Mouse (Mus musculus): ENCODE measurements at regions not wholly inside any gene's neighbourhood (a gene's known extent, or its start where the extent isn't known, plus 50 kb on each side); places are given as distances from the start of the nearest gene placed in this dataset.

- peak; percentile 79 for TF ChIP-seq SMC3 (IDR thresholded peaks at IDR 0.05; ENCODE audit: low read depth, low read length)
- TF ChIP-seq SIN3A (IDR thresholded peaks at IDR 0.05; ENCODE audit: low read length) = 0 out of 2 replicates have a peak, but pooled peaks have one; percentile 4
- TF ChIP-seq JUND (conservative IDR thresholded peaks at IDR 0.05; ENCODE audit: low read depth, low read length) = no peak
- no peak for TF ChIP-seq ETS1 (conservative IDR thresholded peaks at IDR 0.05; ENCODE audit: low read depth, low read length)
- no peak for TF ChIP-seq GABPA (IDR thresholded peaks at IDR 0.05; ENCODE audit: insufficient replicate concordance, low read depth, low read length)
- TF ChIP-seq RCOR1 (conservative IDR thresholded peaks at IDR 0.05; ENCODE audit: low read depth, low read length) = no peak
- peak; percentile 96 for TF ChIP-seq RAD21 (IDR thresholded peaks at IDR 0.05; ENCODE audit: low read depth, low read length)
Observed at GRCm38 (mm10) chr4:8380711-8381338, 142.0 kb upstream of the Car8 start (continued).

- Histone ChIP-seq H3K9me3 (replicated peaks; ENCODE audit: low read length) (no peaks in the 10 kb centered on the region), H3K9ac (ENCODE audit: insufficient read depth, low read depth) (no peak overlapping the region), H3K36me3 (replicated peaks in 1 of 2; ENCODE audit: control insufficient read depth in 1 of 2, insufficient read depth in 1 of 2, low read length in 1 of 2) (no peaks in the 10 kb centered on the region), H3K79me2 (replicated peaks; ENCODE audit: control insufficient read depth, extremely low read depth, insufficient read depth, poor library complexity, severe bottlenecking) (no peaks in the 10 kb centered on the region), H3K27me3 (replicated peaks) (no peaks in the 10 kb centered on the region), H3K4me1 (ENCODE audit: control insufficient read depth in 1 of 2, insufficient read depth in 2 of 2) (no peaks in the 10 kb centered on the region), H3K4me3 (replicated peaks in 1 of 3; ENCODE audit: low read depth in 2 of 3, low read length in 2 of 3, poor library complexity in 1 of 3) (no peak overlapping the region), H3K27ac (ENCODE audit: insufficient read depth, low read depth) (no peak overlapping the region), H3K4me2 (ENCODE audit: insufficient read depth, low read depth, poor library complexity, severe bottlenecking) (no peak overlapping the region)
- DNase-seq (ENCODE audit: extremely low read depth) = no peak
- dilution Hi-C loops (cut with MboI; ENCODE audit: extremely low pct_ligation_motif_present, extremely low pct_unique_long_range_greater_than_20kb, low sequenced_read_pairs) (no loop called here), in situ Hi-C loops (cut with MboI; ENCODE audit: low pct_ligation_motif_present, low pct_unique_long_range_greater_than_20kb, low sequenced_read_pairs) (loop anchor here (25.0 kb wide), 4 partner anchors 188 to 1813 kb away; no protein-coding TSS in a partner anchor)
- TF ChIP-seq SMC3 (IDR thresholded peaks at IDR 0.05; ENCODE audit: low read depth, low read length) (no peak), TCF12 (IDR thresholded peaks at IDR 0.05; ENCODE audit: low read depth, low read length) (no peak), USF2 (conservative IDR thresholded peaks at IDR 0.05; ENCODE audit: low read depth, low read length) (no peak), ZC3H11A (IDR thresholded peaks at IDR 0.05; ENCODE audit: low read depth, low read length) (no peak), RCOR1 (conservative IDR thresholded peaks at IDR 0.05; ENCODE audit: low read depth, low read length) (no peak), MAFK (IDR thresholded peaks at IDR 0.05; ENCODE audit: insufficient replicate concordance, low read length) (no peak), GABPA (IDR thresholded peaks at IDR 0.05; ENCODE audit: insufficient replicate concordance, low read depth, low read length) (no peak), MAZ (IDR thresholded peaks at IDR 0.05; ENCODE audit: low read depth, low read length) (no peak), CHD1 (IDR thresholded peaks at IDR 0.05; ENCODE audit: low read depth, low read length) (no peak), JUN (IDR thresholded peaks at IDR 0.05; ENCODE audit: insufficient read depth, low read depth, low read length) (no peak)
Observed at GRCm38 (mm10) chr4:8374737-8375489, 136.1 kb upstream of the Car8 start.

GRCm38 (mm10) chr4:8374061-8374460 lies 135.2 kb upstream of the Car8 start:
- Histone ChIP-seq H3K4me1 (ENCODE audit: control insufficient read depth in 1 of 2, insufficient read depth in 2 of 2) (no peaks in the 10 kb centered on the region), H3K36me3 (replicated peaks in 1 of 2; ENCODE audit: control insufficient read depth in 1 of 2, insufficient read depth in 1 of 2, low read length in 1 of 2) (no peaks in the 10 kb centered on the region), H3K9ac (ENCODE audit: insufficient read depth, low read depth) (no peak overlapping the region), H3K4me2 (ENCODE audit: insufficient read depth, low read depth, poor library complexity, severe bottlenecking) (no peak overlapping the region), H3K27ac (ENCODE audit: insufficient read depth, low read depth) (no peak overlapping the region), H3K27me3 (replicated peaks) (no peaks in the 10 kb centered on the region), H3K9me3 (replicated peaks; ENCODE audit: low read length) (no peaks in the 10 kb centered on the region), H3K4me3 (replicated peaks in 1 of 3; ENCODE audit: low read depth in 2 of 3, low read length in 2 of 3, poor library complexity in 1 of 3) (no peak overlapping the region), H3K79me2 (replicated peaks; ENCODE audit: control insufficient read depth, extremely low read depth, insufficient read depth, poor library complexity, severe bottlenecking) (no peaks in the 10 kb centered on the region)
- in situ Hi-C loops (cut with MboI; ENCODE audit: low pct_ligation_motif_present, low pct_unique_long_range_greater_than_20kb, low sequenced_read_pairs) = loop anchor here (25.0 kb wide), 3 partner anchors 187 to 1812 kb away; no protein-coding TSS in a partner anchor
- DNase-seq (ENCODE audit: extremely low read depth) = no peak
- TF ChIP-seq ZKSCAN1 (IDR thresholded peaks at IDR 0.05; ENCODE audit: borderline replicate concordance, low read depth, low read length) (no peak), GABPA (IDR thresholded peaks at IDR 0.05; ENCODE audit: insufficient replicate concordance, low read depth, low read length) (no peak), PAX5 (IDR thresholded peaks at IDR 0.05; ENCODE audit: low read length) (no peak), MXI1 (IDR thresholded peaks at IDR 0.05; ENCODE audit: low read depth, low read length) (no peak), USF2 (conservative IDR thresholded peaks at IDR 0.05; ENCODE audit: low read depth, low read length) (no peak), POLR2A (IDR thresholded peaks at IDR 0.05; ENCODE audit: low read depth, low read length) (no peak), POLR2AphosphoS2 (IDR thresholded peaks at IDR 0.05; ENCODE audit: low read depth, low read length) (no peak), MAZ (IDR thresholded peaks at IDR 0.05; ENCODE audit: low read depth, low read length) (no peak), ELF1 (IDR thresholded peaks at IDR 0.05; ENCODE audit: low read depth, low read length) (no peak), JUN (IDR thresholded peaks at IDR 0.05; ENCODE audit: insufficient read depth, low read depth, low read length) (no peak), SMC3 (IDR thresholded peaks at IDR 0.05; ENCODE audit: low read depth, low read length) (no peak), JUND (conservative IDR thresholded peaks at IDR 0.05; ENCODE audit: low read depth, low read length) (no peak), ETS1 (conservative IDR thresholded peaks at IDR 0.05; ENCODE audit: low read depth, low read length) (no peak), MAX (IDR thresholded peaks at IDR 0.05; ENCODE audit: low read length) (no peak), HCFC1 (IDR thresholded peaks at IDR 0.05; ENCODE audit: low read depth, low read length) (no peak), MEF2A (IDR thresholded peaks at IDR 0.05; ENCODE audit: borderline replicate concordance, low read depth, low read length) (no peak), CHD2 (IDR thresholded peaks at IDR 0.05; ENCODE audit: low read length) (no peak), TCF12 (IDR thresholded peaks at IDR 0.05; ENCODE audit: low read depth, low read length) (no peak), CHD1 (IDR thresholded peaks at IDR 0.05; ENCODE audit: low read depth, low read length) (no peak), KAT2A (IDR thresholded peaks at IDR 0.05; ENCODE audit: insufficient replicate concordance, low read length) (no peak)
- dilution Hi-C loops (cut with MboI; ENCODE audit: extremely low pct_ligation_motif_present, extremely low pct_unique_long_range_greater_than_20kb, low sequenced_read_pairs) = no loop called here
